Mouse (Mus musculus) lung, postnatal 0 days (tissue): ENCODE results near the gene Fmnl1.

Experiments
- CTCF ChIP-seq: IDR thresholded peaks from 2 replicates; pipeline ENCODE4 v1.5.1; 2016; ENCODE audit warnings: antibody characterized with exemption, mild to moderate bottlenecking
- EP300 ChIP-seq: IDR thresholded peaks from 2 replicates; pipeline ENCODE4 v1.6.1; 2016; ENCODE audit warnings: antibody characterized with exemption, mild to moderate bottlenecking, control low read depth

DNA sequence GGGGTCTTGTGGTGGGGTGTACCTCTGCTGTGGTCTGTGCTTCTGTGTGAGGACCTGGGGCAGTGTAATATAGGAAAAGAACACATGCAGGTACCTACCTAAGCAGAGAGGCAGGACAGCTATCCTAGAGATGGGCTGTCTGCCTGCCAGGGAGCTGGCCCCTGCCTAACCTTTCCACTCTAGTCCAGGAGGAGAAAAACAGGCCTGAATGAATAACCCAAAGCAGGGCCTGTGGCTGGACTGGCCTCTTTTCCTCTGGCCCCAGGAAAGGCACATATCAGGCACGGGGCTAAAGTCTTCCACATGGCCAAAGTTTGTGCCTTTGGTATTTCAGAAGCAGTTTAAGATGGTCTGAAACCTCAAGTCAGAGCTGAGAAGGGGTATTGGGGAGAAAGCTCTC is 9.5 kb downstream of the Fmnl1 start:
- TF ChIP-seq CTCF (no peak), EP300 (no peak)
